ENCODE assay signal across 8 mouse cellular contexts in the genomic region with DNA sequence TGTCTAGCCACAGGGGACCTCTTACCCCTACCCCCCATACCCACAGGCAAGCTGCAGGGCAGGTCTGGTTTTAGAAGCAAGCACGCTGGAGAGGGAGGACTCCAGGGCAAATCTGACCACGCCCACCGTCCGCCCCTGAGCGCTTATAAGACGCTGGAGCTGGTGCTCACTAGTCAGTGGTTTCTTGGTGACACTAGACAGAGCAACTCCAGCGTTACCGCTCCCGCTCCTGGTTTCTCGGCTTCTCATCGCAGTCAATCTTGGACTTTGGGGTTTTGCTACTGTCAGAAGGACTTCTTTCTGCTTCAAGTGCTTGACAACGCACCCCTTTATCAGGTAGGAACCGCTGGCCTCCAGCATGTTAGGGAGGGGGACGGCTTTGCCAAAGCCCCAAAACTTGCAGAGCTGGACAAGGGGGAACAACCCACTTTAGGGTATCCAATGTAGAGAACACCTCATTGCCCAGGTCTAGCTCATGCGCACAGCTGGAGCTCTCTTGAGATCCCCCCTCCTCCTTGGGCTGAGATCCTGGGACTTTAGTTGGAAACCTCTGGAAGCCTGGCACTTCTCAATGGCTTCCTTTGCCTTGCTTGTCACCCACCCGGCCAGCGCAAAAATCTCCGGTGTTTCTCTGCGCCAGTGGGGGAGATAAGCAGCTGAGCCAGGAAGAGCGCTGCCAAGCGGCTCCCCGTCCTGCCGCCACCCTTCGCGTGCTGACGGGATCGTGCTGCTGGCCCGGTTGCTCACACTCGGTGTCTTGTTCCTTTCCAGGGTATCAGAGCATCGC. TPM values are rescaled to one million over a fixed set of nuclear protein-coding genes. Genes with fewer than 3 reads are reported as not detected.
DNase-seq lines count a peak whose midpoint lies in the region; ATAC-seq and TF ChIP-seq lines count a peak whose summit lies in the region.

A gene (plus strand): TSS at position 176 of the 787 bp plus-strand sequence.

- peak within 1 kb of the TSS; percentile 38; the same call in 1 of the 2 replicates for H3K9ac ChIP-seq in embryonic facial prominence, embryonic 12.5 days
- H3K9ac ChIP-seq in liver, embryonic 16.5 days (ENCODE audit: low read depth, low read length), result 0 out of 2 replicates have a peak within 1 kb of the TSS, but pooled peaks have one; percentile 14
- peak within 1 kb of the TSS; percentile 41 for H3K9ac ChIP-seq in neural tube, embryonic 14.5 days (replicated peaks; ENCODE audit: low read depth, low read length)

- 1% methylated on average over 30 of the region's 30 CpGs for WGBS in embryonic facial prominence, embryonic 12.5 days
- WGBS in heart, embryonic 10.5 days, result under 1% methylated on average over 30 of the region's 30 CpGs
- WGBS in liver, embryonic 16.5 days (ENCODE audit: insufficient replicate concordance), result 1% methylated on average over 30 of the region's 30 CpGs
- WGBS in neural tube, embryonic 14.5 days, result 2% methylated on average over 30 of the region's 30 CpGs

- peak within 1 kb of the TSS; percentile 77 for H3K4me2 ChIP-seq in embryonic facial prominence, embryonic 12.5 days (replicated peaks)
- peak within 1 kb of the TSS; percentile 63 for H3K4me2 ChIP-seq in liver, embryonic 16.5 days (ENCODE audit: low read depth, low read length)
- peak within 1 kb of the TSS; percentile 67 for H3K4me2 ChIP-seq in neural tube, embryonic 14.5 days (ENCODE audit: low read depth, low read length)

- peak within 1 kb of the TSS; percentile 59 for H3K4me3 ChIP-seq in layer of hippocampus, adult 2 months
- H3K4me3 ChIP-seq in embryonic facial prominence, embryonic 12.5 days, result peak within 1 kb of the TSS; percentile 37
- peak within 1 kb of the TSS; percentile 70 for H3K4me3 ChIP-seq in heart, embryonic 10.5 days
- H3K4me3 ChIP-seq in liver, embryonic 16.5 days (ENCODE audit: low read depth, low read length), result peak within 1 kb of the TSS; percentile 54
- peak within 1 kb of the TSS; percentile 33 for H3K4me3 ChIP-seq in neural tube, embryonic 14.5 days (ENCODE audit: low read depth, low read length)

- H3K27ac ChIP-seq in layer of hippocampus, adult 2 months, result no peak within 1 kb of the TSS
- H3K27ac ChIP-seq in embryonic facial prominence, embryonic 12.5 days, result no peak within 1 kb of the TSS
- peak within 1 kb of the TSS; percentile 75 for H3K27ac ChIP-seq in heart, embryonic 10.5 days
- no peak within 1 kb of the TSS for H3K27ac ChIP-seq in liver, embryonic 16.5 days (ENCODE audit: low read length)
- H3K27ac ChIP-seq in neural tube, embryonic 14.5 days (ENCODE audit: low read depth, low read length), result no peak within 1 kb of the TSS

- DNase-seq in layer of hippocampus, adult 2 months (ENCODE audit: low spot score in 2 of 2), result no peak
- DNase-seq in layer of hippocampus, adult 9-11 months, result no peak
- DNase-seq in heart, embryonic 10.5 days (ENCODE audit: low spot score), result no peak
- peak; percentile 82 to 93 for DNase-seq in kidney, adult 8-10 months
- DNase-seq in thymus, adult 18-20 months, result peak; percentile 41 to 57

- no peaks in the 10 kb centered on the region for H3K9me3 ChIP-seq in embryonic facial prominence, embryonic 12.5 days
- no peaks in the 10 kb centered on the region for H3K9me3 ChIP-seq in heart, embryonic 10.5 days
- no peaks in the 10 kb centered on the region for H3K9me3 ChIP-seq in liver, embryonic 16.5 days (replicated peaks; ENCODE audit: control insufficient read depth, low read length)
- no peaks in the 10 kb centered on the region for H3K9me3 ChIP-seq in neural tube, embryonic 14.5 days (ENCODE audit: control insufficient read depth, low read length)

- H3K27me3 ChIP-seq in embryonic facial prominence, embryonic 12.5 days, result peaks cover 75% of the 10 kb centered on the region
- peaks cover 73% of the 10 kb centered on the region for H3K27me3 ChIP-seq in heart, embryonic 10.5 days (ENCODE audit: insufficient read depth, poor library complexity, severe bottlenecking)
- H3K27me3 ChIP-seq in liver, embryonic 16.5 days (ENCODE audit: control insufficient read depth, insufficient read depth, low read depth, low read length), result peaks cover 70% of the 10 kb centered on the region
- peaks cover 36% of the 10 kb centered on the region for H3K27me3 ChIP-seq in neural tube, embryonic 14.5 days (ENCODE audit: control insufficient read depth, insufficient read depth, low read length)

- peaks cover 39% of the 10 kb centered on the region for H3K4me1 ChIP-seq in embryonic facial prominence, embryonic 12.5 days
- peaks cover 60% of the 10 kb centered on the region for H3K4me1 ChIP-seq in heart, embryonic 10.5 days
- peaks cover 6% of the 10 kb centered on the region for H3K4me1 ChIP-seq in liver, embryonic 16.5 days (ENCODE audit: control insufficient read depth, low read depth, low read length)
- peaks cover 27% of the 10 kb centered on the region for H3K4me1 ChIP-seq in neural tube, embryonic 14.5 days (ENCODE audit: control insufficient read depth, insufficient read depth, low read length)

- ATAC-seq in embryonic facial prominence, embryonic 12.5 days (ENCODE audit: insufficient number of reproducible peaks, insufficient read depth, low FRiP score, low TSS enrichment), result no peak
- ATAC-seq in liver, embryonic 16.5 days (ENCODE audit: low read depth), result 0 out of 2 replicates have a peak, but pooled peaks have one; percentile 35
- no peak for ATAC-seq in neural tube, embryonic 14.5 days (ENCODE audit: low read depth)

- peak; percentile 17; the same call in 1 of the 2 replicates for TF ChIP-seq CTCF in layer of hippocampus, adult 2 months (conservative IDR thresholded peaks at IDR 0.05)

- no peaks in the 10 kb centered on the region for H3K36me3 ChIP-seq in embryonic facial prominence, embryonic 12.5 days
- no peaks in the 10 kb centered on the region for H3K36me3 ChIP-seq in heart, embryonic 10.5 days
- H3K36me3 ChIP-seq in liver, embryonic 16.5 days (ENCODE audit: control insufficient read depth, insufficient read depth), result no peaks in the 10 kb centered on the region
- H3K36me3 ChIP-seq in neural tube, embryonic 14.5 days (ENCODE audit: control insufficient read depth, insufficient read depth, low read length), result no peaks in the 10 kb centered on the region

RNA-seq across cellular contexts. Expression of the gene that starts here (rescaled TPM):
- total RNA-seq in layer of hippocampus, adult 2 months (2021), result 1 to 10 TPM; 1.1 to 1.6 TPM
- polyA plus RNA-seq in embryonic facial prominence, embryonic 12.5 days (2016; fragmentation: Nextera tagmentation; extraction: Ambion mirVana), result 1.9 and 2.1 TPM in 2 replicates
- polyA plus RNA-seq in heart, embryonic 10.5 days (2016; fragmentation: Nextera tagmentation; extraction: Ambion mirVana), result 9.3 and 13.1 TPM in 2 replicates
- 1.9 and 2.1 TPM in 2 replicates for polyA plus RNA-seq in liver, embryonic 16.5 days (2015; fragmentation: Nextera tagmentation; extraction: Ambion mirVana)
- polyA plus RNA-seq in neural tube, embryonic 14.5 days (2014; fragmentation: Nextera tagmentation; extraction: Ambion mirVana), result 2.0 and 2.1 TPM in 2 replicates

Comparison
In these comparisons a context has a peak if more than half of its experiments do, and no peak if none do; other contexts are left out.
1. DNase-seq: peak in kidney, adult 8-10 months (2 of 2) and thymus, adult 18-20 months (2 of 2); none in layer of hippocampus, adult 2 months (0 of 2), layer of hippocampus, adult 9-11 months (single experiment) and heart, embryonic 10.5 days (single experiment).
2. Peak in every context shown above with its lines, with median percentiles within 50 percentile points of each other: H3K4me3 ChIP-seq, H3K4me2 ChIP-seq and H3K9ac ChIP-seq.